Mouse (Mus musculus) liver, adult 2 months (tissue): ENCODE measurements around the gene Med7. TPM values are rescaled to one million over a fixed set of nuclear protein-coding genes. Genes with fewer than 3 reads are reported as not detected.

Experiments used
- DNase-seq: peaks from one replicate; pipeline ENCODE4 v3.0.0-alpha.2; 2011; ENCODE audit warnings: low read depth, low spot score; ENCODE audit errors: extremely low read depth
- H3K27ac ChIP-seq: fragments of 200-500 bp; replicated peaks from 2 replicates; pipeline ENCODE4 v1.5.1; 2012; ENCODE audit warnings: low read depth, mild to moderate bottlenecking, control low read depth, inconsistent platforms, low read length; ENCODE audit not compliant: insufficient read depth
- H3K27me3 ChIP-seq: fragments of 200-500 bp; 2 replicates; pipeline ENCODE4 v1.6.1; 2012; ENCODE audit warnings: mild to moderate bottlenecking, moderate library complexity, low read length, inconsistent platforms; ENCODE audit not compliant: control insufficient read depth, insufficient read depth
- H3K36me3 ChIP-seq: fragments of 200-500 bp; 2 replicates; pipeline ENCODE4 v1.6.1; 2012; ENCODE audit warnings: low read length, inconsistent platforms; ENCODE audit not compliant: control insufficient read depth, insufficient read depth
- H3K4me1 ChIP-seq: fragments of 200-500 bp; 2 replicates; pipeline ENCODE4 v1.6.1; 2011; ENCODE audit warnings: low read length; ENCODE audit not compliant: control insufficient read depth, insufficient read depth
- H3K4me3 ChIP-seq: fragments of 200-500 bp; 2 replicates; pipeline ENCODE4 v1.5.1; 2011; ENCODE audit warnings: low read depth, mild to moderate bottlenecking, control low read depth, low read length, moderate library complexity; ENCODE audit not compliant: insufficient read depth
- H3K79me2 ChIP-seq: fragments of 200-500 bp; 2 replicates; pipeline ENCODE4 v1.6.1; 2012; ENCODE audit warnings: inconsistent platforms, mild to moderate bottlenecking, low read length, moderate library complexity; ENCODE audit not compliant: control insufficient read depth, insufficient read depth
- H3K9ac ChIP-seq: fragments of 200-500 bp; 2 replicates; pipeline ENCODE4 v1.6.1; 2012; ENCODE audit warnings: low read depth, mild to moderate bottlenecking, control low read depth, inconsistent platforms, low read length
- CTCF ChIP-seq: fragments of 200-500 bp; IDR thresholded peaks from 2 replicates; pipeline ENCODE4 v1.5.1; 2011; ENCODE audit warnings: low read depth, low read length, control low read depth
- POLR2A ChIP-seq: fragments of 200-500 bp; IDR thresholded peaks from 2 replicates; pipeline ENCODE4 v1.6.1; 2011; ENCODE audit warnings: low read length, control low read depth; ENCODE audit not compliant: insufficient read depth; ENCODE audit errors: extremely low read depth
- WGBS: fragments of 180-500 bp; shearing (Covaris S2); methylation state at CpG from one replicate; pipeline ENCODE4 v1.1.7; 2018; 5-methylcytosine and 5-hydroxymethylcytosine counted together
- polyA plus RNA-seq: library from polyadenylated mRNA; depleted of rRNA; stranded (reverse); fragments of >200 nt; gene quantifications from 2 replicates; pipeline ENCODE4 v1.2.3, GENCODE M21; 2012; rRNA removed
- total RNA-seq: library from RNA; depleted of rRNA; stranded (reverse); fragments of >200 nt; gene quantifications from 2 replicates; pipeline ENCODE4 v1.2.3, GENCODE M21; 2014; rRNA removed

Gene Med7
- total and polyA plus RNA-seq, 2 experiments: 14.7 to 14.8 TPM

- no peaks in the 10 kb centered on the region for H3K36me3 ChIP-seq
- 69% methylated on average over 7 of the region's 7 CpGs for WGBS
- H3K27ac ChIP-seq: no peak overlapping the region
- no peak overlapping the region for H3K9ac ChIP-seq
- no peak overlapping the region for H3K4me3 ChIP-seq
- no peak for TF ChIP-seq POLR2A
- TF ChIP-seq CTCF: no peak
- no peaks in the 10 kb centered on the region for H3K79me2 ChIP-seq
- peak; percentile 50 for DNase-seq
- H3K27me3 ChIP-seq: no peaks in the 10 kb centered on the region
- H3K4me1 ChIP-seq: no peaks in the 10 kb centered on the region
Observed at GRCm38 (mm10) chr11:46480517-46480916, 43.8 kb downstream of the Med7 start.

- no peak overlapping the region for H3K9ac ChIP-seq
- no peaks in the 10 kb centered on the region for H3K36me3 ChIP-seq
- H3K27ac ChIP-seq: no peak overlapping the region
- no peak overlapping the region for H3K4me3 ChIP-seq
- 29% methylated on average over 1 of the region's 1 CpGs for WGBS
- no peak for DNase-seq
- H3K27me3 ChIP-seq: no peaks in the 10 kb centered on the region
- TF ChIP-seq CTCF (0 out of 2 replicates have a peak, but pooled peaks have one; percentile 1), POLR2A (no peak)
- no peaks in the 10 kb centered on the region for H3K79me2 ChIP-seq
- H3K4me1 ChIP-seq: no peaks in the 10 kb centered on the region
Observed at GRCm38 (mm10) chr11:46488231-46488630, 51.5 kb downstream of the Med7 start.

GRCm38 (mm10) chr11:46488650-46489049 lies 51.9 kb downstream of the Med7 start:
- WGBS: 76% methylated on average over 2 of the region's 2 CpGs
- Histone ChIP-seq H3K27me3 (no peaks in the 10 kb centered on the region), H3K4me3 (no peak overlapping the region), H3K79me2 (no peaks in the 10 kb centered on the region), H3K4me1 (no peaks in the 10 kb centered on the region), H3K9ac (no peak overlapping the region), H3K27ac (no peak overlapping the region), H3K36me3 (no peaks in the 10 kb centered on the region)
- TF ChIP-seq CTCF (no peak), POLR2A (no peak)
- DNase-seq: no peak

Other genes starting within 250 kb of the Med7 start
- gene Fndc9, start 201.4 kb upstream of the Med7 start, total RNA-seq: not detected in 2 replicates
- not detected in 2 replicates for gene Fndc9, start 201.4 kb upstream of the Med7 start, polyA plus RNA-seq
- 0.55 and 1.5 TPM in 2 replicates for gene Cyfip2, start 124.1 kb upstream of the Med7 start, total RNA-seq
- gene Cyfip2, start 124.1 kb upstream of the Med7 start, polyA plus RNA-seq: 0.71 and 0.73 TPM in 2 replicates
- gene Itk, start 47.4 kb upstream of the Med7 start, total RNA-seq: 0.27 and 0.46 TPM in 2 replicates
- gene Itk, start 47.4 kb upstream of the Med7 start, polyA plus RNA-seq: 0.22 and 0.24 TPM in 2 replicates
- gene Fam71b, start 40.4 kb upstream of the Med7 start, total RNA-seq: not detected in 2 replicates
- gene Fam71b, start 40.4 kb upstream of the Med7 start, polyA plus RNA-seq: not detected in 2 replicates
- 0.18 and 0.27 TPM in 2 replicates for gene Havcr2, start 18.0 kb downstream of the Med7 start, total RNA-seq
- gene Havcr2, start 18.0 kb downstream of the Med7 start, polyA plus RNA-seq: 0.02 TPM in 1 of 2 replicates, not detected in the other
- not detected in 2 replicates for gene Gm12169, start 87.3 kb downstream of the Med7 start, total RNA-seq
- not detected in 2 replicates for gene Gm12169, start 87.3 kb downstream of the Med7 start, polyA plus RNA-seq
- not detected in 2 replicates for gene BC053393, start 134.6 kb downstream of the Med7 start, total RNA-seq
- gene BC053393, start 134.6 kb downstream of the Med7 start, polyA plus RNA-seq: not detected in 2 replicates
- not detected in 2 replicates for gene Dppa1, start 192.3 kb downstream of the Med7 start, total RNA-seq
- gene Dppa1, start 192.3 kb downstream of the Med7 start, polyA plus RNA-seq: not detected in 2 replicates